ENCODE assay signal across 7 mouse cellular contexts in the genomic region with DNA sequence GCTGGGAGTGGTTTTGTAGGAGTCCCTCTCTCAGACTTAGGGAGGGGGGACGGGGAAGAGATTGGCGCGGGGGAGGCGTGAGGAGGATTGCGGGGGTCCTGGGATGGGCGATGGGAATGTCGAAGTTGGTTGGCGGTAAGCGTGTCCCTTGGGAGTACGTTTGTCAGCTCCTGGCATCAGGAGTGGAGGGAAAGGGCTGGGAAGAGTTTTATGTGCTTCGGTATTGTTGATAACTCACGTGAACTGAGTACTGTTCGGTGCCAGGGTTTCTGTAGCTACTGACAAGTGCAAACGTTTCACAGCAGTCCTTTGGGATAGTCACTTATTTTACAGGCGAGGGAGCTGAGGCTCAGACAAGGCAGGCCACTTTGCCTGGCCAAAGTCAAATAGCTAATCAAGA. TPM values are rescaled to one million over a fixed set of nuclear protein-coding genes. Genes with fewer than 3 reads are reported as not detected.
DNase-seq lines count a peak whose midpoint lies in the region; ATAC-seq lines count a peak whose summit lies in the region.

No protein-coding gene starts in this region.

- H3K4me3 ChIP-seq in neural tube, embryonic 11.5 days (ENCODE audit: low read depth, low read length) = peak overlapping the region; percentile 78
- peak overlapping the region; percentile 80 for H3K4me3 ChIP-seq in forebrain, embryonic 10.5 days
- H3K4me3 ChIP-seq in limb, embryonic 15.5 days = peak overlapping the region; percentile 94
- peak overlapping the region; percentile 94 for H3K4me3 ChIP-seq in stomach, embryonic 16.5 days (replicated peaks; ENCODE audit: low read length)

- H3K36me3 ChIP-seq in neural tube, embryonic 11.5 days (ENCODE audit: control insufficient read depth, insufficient read depth, low read length) = no peaks in the 10 kb centered on the region
- peaks cover 26% of the 10 kb centered on the region for H3K36me3 ChIP-seq in forebrain, embryonic 10.5 days (replicated peaks)
- H3K36me3 ChIP-seq in limb, embryonic 15.5 days = peaks cover 12% of the 10 kb centered on the region
- H3K36me3 ChIP-seq in stomach, embryonic 16.5 days (ENCODE audit: control insufficient read depth, insufficient read depth, low read length) = peaks cover 2% of the 10 kb centered on the region; the same call in 1 of the 2 replicates

- no peak overlapping the region for H3K27ac ChIP-seq in neural tube, embryonic 11.5 days (ENCODE audit: low read depth, low read length)
- peak overlapping the region; percentile 95 for H3K27ac ChIP-seq in forebrain, embryonic 10.5 days
- peak overlapping the region; percentile 76 for H3K27ac ChIP-seq in limb, embryonic 15.5 days
- peak overlapping the region; percentile 41; the same call in 1 of the 2 replicates for H3K27ac ChIP-seq in stomach, embryonic 16.5 days (ENCODE audit: low read length)

- peak overlapping the region; percentile 96 for H3K9ac ChIP-seq in neural tube, embryonic 11.5 days (ENCODE audit: low read length)
- H3K9ac ChIP-seq in limb, embryonic 15.5 days = peak overlapping the region; percentile 70
- peak overlapping the region; percentile 88 for H3K9ac ChIP-seq in stomach, embryonic 16.5 days (ENCODE audit: low read length)

- H3K27me3 ChIP-seq in neural tube, embryonic 11.5 days (ENCODE audit: control insufficient read depth, insufficient read depth, low read length) = no peaks in the 10 kb centered on the region
- H3K27me3 ChIP-seq in forebrain, embryonic 10.5 days (ENCODE audit: poor library complexity, severe bottlenecking) = no peaks in the 10 kb centered on the region
- no peaks in the 10 kb centered on the region for H3K27me3 ChIP-seq in limb, embryonic 15.5 days
- H3K27me3 ChIP-seq in stomach, embryonic 16.5 days (ENCODE audit: control insufficient read depth, insufficient read depth, low read length) = no peaks in the 10 kb centered on the region

- 0 out of 2 replicates have a peak, but pooled peaks have one; percentile 3 for ATAC-seq in neural tube, embryonic 11.5 days (ENCODE audit: insufficient read depth, low FRiP score, low TSS enrichment)
- no peak for ATAC-seq in limb, embryonic 15.5 days (ENCODE audit: insufficient number of reproducible peaks, low FRiP score, low TSS enrichment, low read depth)
- no peak for ATAC-seq in stomach, embryonic 16.5 days (ENCODE audit: insufficient read depth, low FRiP score)

- H3K4me1 ChIP-seq in neural tube, embryonic 11.5 days (ENCODE audit: control insufficient read depth, insufficient read depth, low read length) = peaks cover 13% of the 10 kb centered on the region
- H3K4me1 ChIP-seq in forebrain, embryonic 10.5 days = peaks cover 36% of the 10 kb centered on the region
- peaks cover 30% of the 10 kb centered on the region for H3K4me1 ChIP-seq in limb, embryonic 15.5 days
- H3K4me1 ChIP-seq in stomach, embryonic 16.5 days (ENCODE audit: control insufficient read depth, insufficient read depth, low read length) = peaks cover 29% of the 10 kb centered on the region

- H3K4me2 ChIP-seq in neural tube, embryonic 11.5 days (ENCODE audit: low read depth) = peak overlapping the region; percentile 77
- peak overlapping the region; percentile 72 for H3K4me2 ChIP-seq in limb, embryonic 15.5 days
- peak overlapping the region; percentile 83 for H3K4me2 ChIP-seq in stomach, embryonic 16.5 days (ENCODE audit: low read depth, low read length)

- no peak for DNase-seq in neural tube, embryonic 11.5 days (ENCODE audit: low spot score)
- no peak for DNase-seq in neural tube, embryonic 10.5 days (ENCODE audit: extremely low spot score, low spot score)
- DNase-seq in forebrain, embryonic 10.5 days (ENCODE audit: extremely low spot score, low spot score) = no peak
- DNase-seq in adrenal gland, postnatal 10 days = no peak
- no peak for DNase-seq in right cerebral cortex, adult 18-20 months

- 1% methylated on average over 15 of the region's 15 CpGs for WGBS in neural tube, embryonic 11.5 days
- WGBS in forebrain, embryonic 10.5 days = under 1% methylated on average over 15 of the region's 15 CpGs
- WGBS in limb, embryonic 15.5 days = under 1% methylated on average over 15 of the region's 15 CpGs
- under 1% methylated on average over 15 of the region's 15 CpGs for WGBS in stomach, embryonic 16.5 days

- H3K9me3 ChIP-seq in neural tube, embryonic 11.5 days (ENCODE audit: control insufficient read depth, low read length) = no peaks in the 10 kb centered on the region
- no peaks in the 10 kb centered on the region for H3K9me3 ChIP-seq in forebrain, embryonic 10.5 days
- no peaks in the 10 kb centered on the region for H3K9me3 ChIP-seq in limb, embryonic 15.5 days
- H3K9me3 ChIP-seq in stomach, embryonic 16.5 days (replicated peaks; ENCODE audit: control insufficient read depth, low read length) = no peaks in the 10 kb centered on the region

RNA-seq across cellular contexts. Expression of gene D430042O09Rik, which starts 0.4 kb away (rescaled TPM):
- 9.0 and 12.1 TPM in 2 replicates for polyA plus RNA-seq in neural tube, embryonic 11.5 days (2014; fragmentation: Nextera tagmentation; extraction: Ambion mirVana)
- 8.9 and 9.4 TPM in 2 replicates for polyA plus RNA-seq in forebrain, embryonic 10.5 days (2016; fragmentation: Nextera tagmentation; extraction: Ambion mirVana)
- polyA plus RNA-seq in limb, embryonic 15.5 days (2015; fragmentation: Nextera tagmentation; extraction: Ambion mirVana) = 6.4 and 6.6 TPM in 2 replicates
- polyA plus RNA-seq in stomach, embryonic 16.5 days (2015; fragmentation: Nextera tagmentation; extraction: Ambion mirVana) = 8.2 and 8.5 TPM in 2 replicates
- 10 to 100 TPM; 16.7 to 17.8 TPM for total RNA-seq in adrenal gland, postnatal 10 days (2021)

RNA-seq across cellular contexts. Expression of gene Gtf3c1, which starts 0.5 kb away (rescaled TPM):
- polyA plus RNA-seq in neural tube, embryonic 11.5 days (2014; fragmentation: Nextera tagmentation; extraction: Ambion mirVana) = 40.6 and 43.6 TPM in 2 replicates
- 43.5 and 46.6 TPM in 2 replicates for polyA plus RNA-seq in forebrain, embryonic 10.5 days (2016; fragmentation: Nextera tagmentation; extraction: Ambion mirVana)
- polyA plus RNA-seq in limb, embryonic 15.5 days (2015; fragmentation: Nextera tagmentation; extraction: Ambion mirVana) = 22.4 and 26.0 TPM in 2 replicates
- 24.0 and 24.4 TPM in 2 replicates for polyA plus RNA-seq in stomach, embryonic 16.5 days (2015; fragmentation: Nextera tagmentation; extraction: Ambion mirVana)
- total RNA-seq in adrenal gland, postnatal 10 days (2021) = 10 to 100 TPM; 55.0 to 67.9 TPM
